Mouse (Mus musculus) midbrain, embryonic 15.5 days (tissue): ENCODE data around the gene Dnaaf5. TPM values are rescaled to one million over a fixed set of nuclear protein-coding genes. Genes with fewer than 3 reads are reported as not detected.

Source experiments
- ATAC-seq: fragments of 200-750 bp; cut with Nextera tagmentation; replicated peaks from 2 replicates; pipeline ENCODE4 v1.8.0; 2017; ENCODE audit warnings: moderate TSS enrichment
- H3K27ac ChIP-seq: fragments of 300-500 bp; sonication (generic); 2 replicates; pipeline ENCODE4 v1.5.1; 2015; ENCODE audit warnings: mild to moderate bottlenecking, inconsistent platforms
- H3K27me3 ChIP-seq: fragments of 300-500 bp; sonication (generic); replicated peaks from 2 replicates; pipeline ENCODE4 v1.6.1; 2015; ENCODE audit warnings: inconsistent platforms
- H3K36me3 ChIP-seq: fragments of 300-500 bp; sonication (generic); replicated peaks from 2 replicates; pipeline ENCODE4 v1.6.1; 2015; ENCODE audit warnings: inconsistent platforms
- H3K4me1 ChIP-seq: fragments of 300-500 bp; sonication (generic); 2 replicates; pipeline ENCODE4 v1.6.1; 2015; ENCODE audit warnings: inconsistent platforms
- H3K4me2 ChIP-seq: fragments of 300-500 bp; sonication (generic); 2 replicates; pipeline ENCODE4 v1.6.1; 2015; ENCODE audit warnings: inconsistent platforms, mild to moderate bottlenecking, moderate library complexity
- H3K4me3 ChIP-seq: fragments of 300-500 bp; sonication (generic); 2 replicates; pipeline ENCODE4 v1.5.1; 2015; ENCODE audit warnings: mild to moderate bottlenecking, inconsistent platforms
- H3K9ac ChIP-seq: fragments of 300-500 bp; sonication (generic); 2 replicates; pipeline ENCODE4 v1.6.1; 2015; ENCODE audit warnings: mild to moderate bottlenecking, inconsistent platforms
- H3K9me3 ChIP-seq: fragments of 300-500 bp; sonication (generic); 2 replicates; pipeline ENCODE4 v1.6.1; 2016; ENCODE audit warnings: inconsistent platforms
- WGBS: fragments of 180-500 bp; shearing (Covaris S2); methylation state at CpG from one replicate; pipeline ENCODE4 v1.1.7; 2015; ENCODE audit warnings: mixed read lengths; 5-methylcytosine and 5-hydroxymethylcytosine counted together
- polyA plus RNA-seq: library from polyadenylated mRNA; unstranded; fragments of >200 nt; fragmentation: Nextera tagmentation; extraction: Ambion mirVana; gene quantifications from 2 replicates; pipeline ENCODE4 v1.2.1, GENCODE M21; 2015

Gene Dnaaf5
- polyA plus RNA-seq, 1 experiment from 2014 or later = 4.6 TPM

GRCm38 (mm10) chr5:139174556-139175547 is 24.8 kb downstream of the Dnaaf5 start:
- H3K9me3 ChIP-seq = no peaks in the 10 kb centered on the region
- no peaks in the 10 kb centered on the region for H3K27me3 ChIP-seq
- peak overlapping the region; percentile 67; the same call in 1 of the 2 replicates for H3K27ac ChIP-seq
- ATAC-seq = peak; percentile 73
- peaks cover 18% of the 10 kb centered on the region for H3K36me3 ChIP-seq
- peaks cover 17% of the 10 kb centered on the region for H3K4me1 ChIP-seq
- H3K9ac ChIP-seq = no peak overlapping the region
- no peak overlapping the region for H3K4me3 ChIP-seq
- WGBS = 40% methylated on average over 8 of the region's 10 CpGs
- no peak overlapping the region for H3K4me2 ChIP-seq

- Histone ChIP-seq H3K9ac (no peak overlapping the region), H3K27me3 (no peaks in the 10 kb centered on the region), H3K36me3 (0 out of 2 replicates have a peak, but pooled peaks cover 24% of the 10 kb centered on the region), H3K27ac (no peak overlapping the region), H3K4me3 (no peak overlapping the region), H3K9me3 (no peaks in the 10 kb centered on the region), H3K4me2 (no peak overlapping the region), H3K4me1 (peaks cover 14% of the 10 kb centered on the region)
- peak; percentile 79; the same call in 1 of the 2 replicates for ATAC-seq
- WGBS = 26% methylated on average over 11 of the region's 11 CpGs
These were observed 29.0 kb downstream of the Dnaaf5 start for GRCm38 (mm10) chr5:139178895-139179631.

- WGBS = 95% methylated on average over 2 of the region's 2 CpGs
- Histone ChIP-seq H3K4me2 (no peak overlapping the region), H3K9me3 (no peaks in the 10 kb centered on the region), H3K4me3 (no peak overlapping the region), H3K27ac (no peak overlapping the region), H3K9ac (no peak overlapping the region), H3K4me1 (no peaks in the 10 kb centered on the region), H3K36me3 (peaks cover 29% of the 10 kb centered on the region; the same call in 1 of the 2 replicates), H3K27me3 (no peaks in the 10 kb centered on the region)
- no peak for ATAC-seq
These were observed 33.1 kb downstream of the Dnaaf5 start for GRCm38 (mm10) chr5:139183131-139183530.

- no peak overlapping the region for H3K4me2 ChIP-seq
- no peak for ATAC-seq
- no peak overlapping the region for H3K27ac ChIP-seq
- WGBS = 90% methylated on average over 9 of the region's 9 CpGs
- no peaks in the 10 kb centered on the region for H3K4me1 ChIP-seq
- H3K9me3 ChIP-seq = no peaks in the 10 kb centered on the region
- H3K27me3 ChIP-seq = no peaks in the 10 kb centered on the region
- peaks cover 28% of the 10 kb centered on the region; the same call in 1 of the 2 replicates for H3K36me3 ChIP-seq
- H3K4me3 ChIP-seq = no peak overlapping the region
- H3K9ac ChIP-seq = no peak overlapping the region
These were observed 33.6 kb downstream of the Dnaaf5 start for GRCm38 (mm10) chr5:139183601-139184000.

GRCm38 (mm10) chr5:139184897-139185296 is 34.9 kb downstream of the Dnaaf5 start:
- Histone ChIP-seq H3K9ac (no peak overlapping the region), H3K4me2 (no peak overlapping the region), H3K4me1 (no peaks in the 10 kb centered on the region), H3K36me3 (peaks cover 28% of the 10 kb centered on the region; the same call in 1 of the 2 replicates), H3K9me3 (no peaks in the 10 kb centered on the region), H3K27me3 (no peaks in the 10 kb centered on the region), H3K4me3 (no peak overlapping the region), H3K27ac (no peak overlapping the region)
- ATAC-seq = no peak
- 86% methylated on average over 4 of the region's 4 CpGs for WGBS

GRCm38 (mm10) chr5:139189726-139190125 is 39.7 kb downstream of the Dnaaf5 start:
- no peak overlapping the region for H3K4me3 ChIP-seq
- H3K9me3 ChIP-seq = no peaks in the 10 kb centered on the region
- no peak overlapping the region for H3K4me2 ChIP-seq
- H3K9ac ChIP-seq = no peak overlapping the region
- no peak for ATAC-seq
- peaks cover 9% of the 10 kb centered on the region; the same call in 1 of the 2 replicates for H3K36me3 ChIP-seq
- H3K27ac ChIP-seq = no peak overlapping the region
- no peaks in the 10 kb centered on the region for H3K27me3 ChIP-seq
- no peaks in the 10 kb centered on the region for H3K4me1 ChIP-seq
- 98% methylated on average over 5 of the region's 5 CpGs for WGBS

- WGBS = 78% methylated on average over 5 of the region's 5 CpGs
- no peaks in the 10 kb centered on the region for H3K27me3 ChIP-seq
- H3K9me3 ChIP-seq = no peaks in the 10 kb centered on the region
- ATAC-seq = no peak
- H3K27ac ChIP-seq = no peak overlapping the region
- no peak overlapping the region for H3K4me3 ChIP-seq
- peaks cover 3% of the 10 kb centered on the region; the same call in 1 of the 2 replicates for H3K36me3 ChIP-seq
- no peak overlapping the region for H3K4me2 ChIP-seq
- no peaks in the 10 kb centered on the region for H3K4me1 ChIP-seq
- no peak overlapping the region for H3K9ac ChIP-seq
These were observed 40.9 kb downstream of the Dnaaf5 start for GRCm38 (mm10) chr5:139190958-139191357.

GRCm38 (mm10) chr5:139198779-139199178 is 48.8 kb downstream of the Dnaaf5 start:
- Histone ChIP-seq H3K27ac (no peak overlapping the region), H3K27me3 (no peaks in the 10 kb centered on the region), H3K9me3 (no peaks in the 10 kb centered on the region), H3K4me1 (peaks cover 23% of the 10 kb centered on the region), H3K4me3 (no peak overlapping the region), H3K9ac (no peak overlapping the region), H3K36me3 (no peaks in the 10 kb centered on the region), H3K4me2 (no peak overlapping the region)
- ATAC-seq = no peak
- WGBS = 87% methylated on average over 3 of the region's 3 CpGs

- H3K27ac ChIP-seq = peak overlapping the region; percentile 84
- no peaks in the 10 kb centered on the region for H3K36me3 ChIP-seq
- no peak for ATAC-seq
- H3K9me3 ChIP-seq = no peaks in the 10 kb centered on the region
- no peaks in the 10 kb centered on the region for H3K27me3 ChIP-seq
- peaks cover 23% of the 10 kb centered on the region for H3K4me1 ChIP-seq
- peak overlapping the region; percentile 50; the same call in 1 of the 2 replicates for H3K9ac ChIP-seq
- 52% methylated on average over 2 of the region's 2 CpGs for WGBS
- H3K4me2 ChIP-seq = peak overlapping the region; percentile 72
- peak overlapping the region; percentile 94 for H3K4me3 ChIP-seq
These were observed 49.6 kb downstream of the Dnaaf5 start for GRCm38 (mm10) chr5:139199636-139199994.

GRCm38 (mm10) chr5:139199995-139200769 is 50.2 kb downstream of the Dnaaf5 start, which contains the start of gene Sun1:
Sun1 (plus strand) TSS chr5:139200637.
- no peaks in the 10 kb centered on the region for H3K36me3 ChIP-seq
- H3K27ac ChIP-seq = peak within 1 kb of the TSS; percentile 84
- H3K9ac ChIP-seq = peak within 1 kb of the TSS; percentile 86
- H3K4me1 ChIP-seq = peaks cover 23% of the 10 kb centered on the region
- no peaks in the 10 kb centered on the region for H3K9me3 ChIP-seq
- no peaks in the 10 kb centered on the region for H3K27me3 ChIP-seq
- peak within 1 kb of the TSS; percentile 94 for H3K4me3 ChIP-seq
- ATAC-seq = peak; percentile 99
- H3K4me2 ChIP-seq = peak within 1 kb of the TSS; percentile 72
- under 1% methylated on average over 62 of the region's 64 CpGs for WGBS

GRCm38 (mm10) chr5:139200770-139201569 is 50.9 kb downstream of the Dnaaf5 start:
- H3K4me2 ChIP-seq = peak overlapping the region; percentile 72
- no peaks in the 10 kb centered on the region for H3K27me3 ChIP-seq
- H3K36me3 ChIP-seq = no peaks in the 10 kb centered on the region
- ATAC-seq = no peak; the same call in none of the 2 replicates
- under 1% methylated on average over 57 of the region's 57 CpGs for WGBS
- H3K27ac ChIP-seq = peak overlapping the region; percentile 77
- H3K9me3 ChIP-seq = no peaks in the 10 kb centered on the region
- H3K9ac ChIP-seq = peak overlapping the region; percentile 86
- peak overlapping the region; percentile 94 for H3K4me3 ChIP-seq
- H3K4me1 ChIP-seq = peaks cover 27% of the 10 kb centered on the region
